Mouse (Mus musculus): ENCODE results near the gene Capn8. TPM values are rescaled to one million over a fixed set of nuclear protein-coding genes. Genes with fewer than 3 reads are reported as not detected.

Gene Capn8
- polyA plus RNA-seq, 1 experiment from 2014 or later = not detected

- Histone ChIP-seq H3K4me1 (replicated peaks) (peaks cover 19% of the 10 kb centered on the region), H3K9me3 (replicated peaks) (no peaks in the 10 kb centered on the region), H3K36me3 (no peaks in the 10 kb centered on the region), H3K9ac (no peak overlapping the region), H3K27me3 (replicated peaks) (no peaks in the 10 kb centered on the region), H3K4me3 (no peak overlapping the region), H3K27ac (ENCODE audit: poor library complexity, severe bottlenecking) (no peak overlapping the region), H3K4me2 (no peak overlapping the region)
- 73% methylated on average over 4 of the region's 4 CpGs for WGBS
- ATAC-seq (ENCODE audit: insufficient number of reproducible peaks, low FRiP score) = no peak
Measured at GRCm38 (mm10) chr1:182574666-182575049, 9.9 kb downstream of the Capn8 start.

GRCm38 (mm10) chr1:182584169-182584568 lies 19.4 kb downstream of the Capn8 start:
- ATAC-seq (ENCODE audit: insufficient number of reproducible peaks, low FRiP score) = no peak
- no peaks in the 10 kb centered on the region for H3K27me3 ChIP-seq (replicated peaks)
- no peak overlapping the region for H3K27ac ChIP-seq (ENCODE audit: poor library complexity, severe bottlenecking)
- no peak overlapping the region for H3K4me3 ChIP-seq
- no peak overlapping the region for H3K4me2 ChIP-seq
- no peaks in the 10 kb centered on the region for H3K9me3 ChIP-seq (replicated peaks)
- H3K9ac ChIP-seq = no peak overlapping the region
- peaks cover 15% of the 10 kb centered on the region for H3K4me1 ChIP-seq (replicated peaks)
- WGBS = 81% methylated on average over 6 of the region's 6 CpGs
- H3K36me3 ChIP-seq = no peaks in the 10 kb centered on the region

GRCm38 (mm10) chr1:182585162-182585840 lies 20.5 kb downstream of the Capn8 start:
- Histone ChIP-seq H3K27me3 (replicated peaks) (no peaks in the 10 kb centered on the region), H3K36me3 (no peaks in the 10 kb centered on the region), H3K9ac (peak overlapping the region; percentile 46; the same call in 1 of the 2 replicates), H3K9me3 (replicated peaks) (no peaks in the 10 kb centered on the region), H3K4me3 (peak overlapping the region; percentile 33), H3K4me1 (replicated peaks) (peaks cover 15% of the 10 kb centered on the region), H3K27ac (ENCODE audit: poor library complexity, severe bottlenecking) (no peak overlapping the region), H3K4me2 (peak overlapping the region; percentile 71)
- WGBS = 16% methylated on average over 16 of the region's 16 CpGs
- 0 out of 2 replicates have a peak, but pooled peaks have one; percentile 11 for ATAC-seq (ENCODE audit: insufficient number of reproducible peaks, low FRiP score)

GRCm38 (mm10) chr1:182587706-182588105 lies 22.9 kb downstream of the Capn8 start:
- peak; percentile 42; the same call in 1 of the 2 replicates for ATAC-seq (ENCODE audit: insufficient number of reproducible peaks, low FRiP score)
- Histone ChIP-seq H3K36me3 (no peaks in the 10 kb centered on the region), H3K27ac (ENCODE audit: poor library complexity, severe bottlenecking) (no peak overlapping the region), H3K4me2 (no peak overlapping the region), H3K9me3 (replicated peaks) (no peaks in the 10 kb centered on the region), H3K27me3 (replicated peaks) (no peaks in the 10 kb centered on the region), H3K4me3 (no peak overlapping the region), H3K4me1 (replicated peaks) (peaks cover 21% of the 10 kb centered on the region), H3K9ac (no peak overlapping the region)
- 24% methylated on average over 4 of the region's 4 CpGs for WGBS

- 75% methylated on average over 7 of the region's 7 CpGs for WGBS
- Histone ChIP-seq H3K36me3 (no peaks in the 10 kb centered on the region), H3K27me3 (replicated peaks) (no peaks in the 10 kb centered on the region), H3K9me3 (replicated peaks) (peaks cover 3% of the 10 kb centered on the region; the same call in 1 of the 2 replicates), H3K4me2 (no peak overlapping the region), H3K9ac (no peak overlapping the region), H3K4me3 (no peak overlapping the region), H3K4me1 (replicated peaks) (peaks cover 15% of the 10 kb centered on the region), H3K27ac (ENCODE audit: poor library complexity, severe bottlenecking) (no peak overlapping the region)
- no peak for ATAC-seq (ENCODE audit: insufficient number of reproducible peaks, low FRiP score)
Measured at GRCm38 (mm10) chr1:182591491-182591890, 26.7 kb downstream of the Capn8 start.

GRCm38 (mm10) chr1:182592436-182592835 lies 27.6 kb downstream of the Capn8 start:
- Histone ChIP-seq H3K4me3 (no peak overlapping the region), H3K9me3 (replicated peaks) (peaks cover 3% of the 10 kb centered on the region; the same call in 1 of the 2 replicates), H3K9ac (no peak overlapping the region), H3K4me2 (no peak overlapping the region), H3K4me1 (replicated peaks) (peaks cover 15% of the 10 kb centered on the region), H3K27ac (ENCODE audit: poor library complexity, severe bottlenecking) (no peak overlapping the region), H3K27me3 (replicated peaks) (no peaks in the 10 kb centered on the region), H3K36me3 (no peaks in the 10 kb centered on the region)
- ATAC-seq (ENCODE audit: insufficient number of reproducible peaks, low FRiP score) = no peak
- 29% methylated on average over 4 of the region's 4 CpGs for WGBS

GRCm38 (mm10) chr1:182605330-182606150 lies 40.7 kb downstream of the Capn8 start:
- Histone ChIP-seq H3K27ac (ENCODE audit: poor library complexity, severe bottlenecking) (no peak overlapping the region), H3K27me3 (replicated peaks) (no peaks in the 10 kb centered on the region), H3K4me1 (replicated peaks) (no peaks in the 10 kb centered on the region), H3K4me3 (no peak overlapping the region), H3K4me2 (no peak overlapping the region), H3K36me3 (no peaks in the 10 kb centered on the region), H3K9me3 (replicated peaks) (no peaks in the 10 kb centered on the region), H3K9ac (no peak overlapping the region)
- 78% methylated on average over 17 of the region's 17 CpGs for WGBS
- ATAC-seq (ENCODE audit: insufficient number of reproducible peaks, low FRiP score) = no peak

GRCm38 (mm10) chr1:182609701-182610335 lies 45.0 kb downstream of the Capn8 start:
- ATAC-seq (ENCODE audit: insufficient number of reproducible peaks, low FRiP score) = no peak
- H3K36me3 ChIP-seq = no peaks in the 10 kb centered on the region
- WGBS = 77% methylated on average over 4 of the region's 4 CpGs
- H3K9ac ChIP-seq = no peak overlapping the region
- no peaks in the 10 kb centered on the region for H3K27me3 ChIP-seq (replicated peaks)
- H3K4me1 ChIP-seq (replicated peaks) = no peaks in the 10 kb centered on the region
- no peaks in the 10 kb centered on the region for H3K9me3 ChIP-seq (replicated peaks)
- no peak overlapping the region for H3K4me3 ChIP-seq
- H3K27ac ChIP-seq (ENCODE audit: poor library complexity, severe bottlenecking) = no peak overlapping the region
- no peak overlapping the region for H3K4me2 ChIP-seq

- no peaks in the 10 kb centered on the region for H3K27me3 ChIP-seq (replicated peaks)
- H3K9me3 ChIP-seq (replicated peaks) = 0 out of 2 replicates have a peak, but pooled peaks cover 6% of the 10 kb centered on the region
- no peak for ATAC-seq (ENCODE audit: insufficient number of reproducible peaks, low FRiP score)
- 23% methylated on average over 1 of the region's 1 CpGs for WGBS
- H3K27ac ChIP-seq (ENCODE audit: poor library complexity, severe bottlenecking) = no peak overlapping the region
- no peaks in the 10 kb centered on the region for H3K4me1 ChIP-seq (replicated peaks)
- H3K4me2 ChIP-seq = no peak overlapping the region
- H3K4me3 ChIP-seq = no peak overlapping the region
- no peaks in the 10 kb centered on the region for H3K36me3 ChIP-seq
- H3K9ac ChIP-seq = no peak overlapping the region
Measured at GRCm38 (mm10) chr1:182615465-182615864, 50.7 kb downstream of the Capn8 start.

GRCm38 (mm10) chr1:182618200-182618947 lies 53.6 kb downstream of the Capn8 start:
- 79% methylated on average over 16 of the region's 16 CpGs for WGBS
- H3K36me3 ChIP-seq = no peaks in the 10 kb centered on the region
- H3K4me1 ChIP-seq (replicated peaks) = no peaks in the 10 kb centered on the region
- 0 out of 2 replicates have a peak, but pooled peaks cover 6% of the 10 kb centered on the region for H3K9me3 ChIP-seq (replicated peaks)
- H3K4me3 ChIP-seq = no peak overlapping the region
- H3K9ac ChIP-seq = no peak overlapping the region
- no peak overlapping the region for H3K27ac ChIP-seq (ENCODE audit: poor library complexity, severe bottlenecking)
- no peak overlapping the region for H3K4me2 ChIP-seq
- no peak for ATAC-seq (ENCODE audit: insufficient number of reproducible peaks, low FRiP score)
- no peaks in the 10 kb centered on the region for H3K27me3 ChIP-seq (replicated peaks)

Measured in heart, embryonic 12.5 days (tissue).